Mouse (Mus musculus): Measurements from ENCODE around the gene Nab2. TPM values are rescaled to one million over a fixed set of nuclear protein-coding genes. Genes with fewer than 3 reads are reported as not detected.

The Nab2 gene
- polyA plus RNA-seq, 1 experiment from 2014 or later: 3.9 TPM

DNA sequence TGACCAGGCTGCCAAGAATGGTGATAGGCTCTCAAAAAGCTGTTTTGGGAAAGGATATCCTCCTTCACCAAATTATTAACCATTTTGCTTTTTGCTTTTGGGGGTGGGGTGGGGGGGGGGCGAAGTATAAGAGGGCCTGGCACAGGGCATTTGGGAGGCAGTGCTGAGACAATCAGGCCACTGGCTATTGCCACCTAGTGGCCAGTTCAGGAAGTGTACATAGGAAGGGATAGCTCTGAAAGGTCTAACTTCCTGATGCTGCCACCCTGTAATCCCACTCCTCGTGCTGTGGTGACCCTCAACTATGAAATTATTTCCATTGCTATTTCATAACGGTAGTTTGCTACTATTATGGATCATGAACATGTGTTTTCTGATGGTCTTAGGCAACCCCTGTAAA is 41.9 kb downstream of the Nab2 start:
- H3K4me1 ChIP-seq: peaks cover 14% of the 10 kb centered on the region
- no peak overlapping the region for H3K27ac ChIP-seq (replicated peaks)
- no peaks in the 10 kb centered on the region for H3K36me3 ChIP-seq
- 87% methylated on average over 3 of the region's 3 CpGs for WGBS
- no peaks in the 10 kb centered on the region for H3K27me3 ChIP-seq (ENCODE audit: low read depth, poor library complexity, severe bottlenecking)
- H3K9me3 ChIP-seq (replicated peaks): peaks cover 7% of the 10 kb centered on the region; the same call in 1 of the 2 replicates
- DNase-seq (ENCODE audit: low spot score): no peak
- H3K4me3 ChIP-seq: no peak overlapping the region

DNA sequence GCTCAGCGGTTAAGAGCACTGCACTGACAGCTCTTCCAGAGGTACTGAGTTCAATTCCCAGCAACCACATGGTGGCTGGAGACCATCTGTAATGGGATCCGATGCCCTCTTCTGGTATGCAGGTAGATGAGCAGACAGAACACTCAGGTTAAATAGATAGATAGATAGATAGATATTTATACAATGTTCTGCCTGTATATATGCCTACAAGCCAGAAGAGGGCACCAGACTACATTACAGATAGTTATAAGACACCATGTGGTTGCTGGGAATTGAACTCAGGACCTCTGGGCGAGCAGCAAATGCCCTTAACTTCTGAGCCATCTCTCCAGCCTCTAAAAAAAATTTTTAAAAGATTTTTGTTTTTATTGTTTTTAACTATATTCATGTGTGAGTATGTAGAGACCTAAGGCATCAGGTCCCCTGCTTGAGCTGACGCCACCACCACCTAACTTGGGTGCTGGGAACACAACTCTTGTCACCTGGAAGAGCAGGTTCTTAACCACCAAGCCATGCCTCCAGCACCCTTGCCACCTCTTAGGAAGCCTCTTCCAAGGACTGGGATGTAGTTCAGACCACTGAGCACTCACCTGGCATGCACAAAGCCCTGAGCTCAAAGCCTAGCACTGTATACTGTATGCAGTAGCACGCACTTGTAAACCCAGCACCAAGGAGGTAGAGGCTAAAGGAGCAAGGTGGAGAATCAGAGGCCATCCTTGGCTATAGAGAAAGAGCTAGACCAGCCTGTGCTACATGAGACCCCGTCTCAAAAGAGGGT is 44.7 kb downstream of the Nab2 start:
- peaks cover 7% of the 10 kb centered on the region; the same call in 1 of the 2 replicates for H3K9me3 ChIP-seq (replicated peaks)
- no peak overlapping the region for H3K27ac ChIP-seq (replicated peaks)
- H3K4me1 ChIP-seq: peaks cover 35% of the 10 kb centered on the region
- H3K36me3 ChIP-seq: no peaks in the 10 kb centered on the region
- 93% methylated on average over 6 of the region's 6 CpGs for WGBS
- no peak for DNase-seq (ENCODE audit: low spot score)
- H3K4me3 ChIP-seq: no peak overlapping the region
- no peaks in the 10 kb centered on the region for H3K27me3 ChIP-seq (ENCODE audit: low read depth, poor library complexity, severe bottlenecking)

- 64% methylated on average over 4 of the region's 4 CpGs for WGBS
- no peak for DNase-seq (ENCODE audit: low spot score)
- no peak overlapping the region for H3K4me3 ChIP-seq
- no peaks in the 10 kb centered on the region for H3K36me3 ChIP-seq
- peaks cover 45% of the 10 kb centered on the region for H3K4me1 ChIP-seq
- peak overlapping the region; percentile 97 for H3K27ac ChIP-seq (replicated peaks)
- no peaks in the 10 kb centered on the region for H3K27me3 ChIP-seq (ENCODE audit: low read depth, poor library complexity, severe bottlenecking)
- peaks cover 7% of the 10 kb centered on the region; the same call in 1 of the 2 replicates for H3K9me3 ChIP-seq (replicated peaks)
Observed at GRCm38 (mm10) chr10:127622661-127623060, 45.7 kb downstream of the Nab2 start.

GRCm38 (mm10) chr10:127622057-127622392 is 46.3 kb downstream of the Nab2 start:
- H3K27me3 ChIP-seq (ENCODE audit: low read depth, poor library complexity, severe bottlenecking): no peaks in the 10 kb centered on the region
- H3K27ac ChIP-seq (replicated peaks): peak overlapping the region; percentile 97
- peak overlapping the region; percentile 86 for H3K4me3 ChIP-seq
- under 1% methylated on average over 13 of the region's 13 CpGs for WGBS
- peaks cover 51% of the 10 kb centered on the region for H3K4me1 ChIP-seq
- peaks cover 7% of the 10 kb centered on the region; the same call in 1 of the 2 replicates for H3K9me3 ChIP-seq (replicated peaks)
- peak; percentile 77 for DNase-seq (ENCODE audit: low spot score)
- H3K36me3 ChIP-seq: peaks cover 5% of the 10 kb centered on the region; the same call in 1 of the 2 replicates

DNA sequence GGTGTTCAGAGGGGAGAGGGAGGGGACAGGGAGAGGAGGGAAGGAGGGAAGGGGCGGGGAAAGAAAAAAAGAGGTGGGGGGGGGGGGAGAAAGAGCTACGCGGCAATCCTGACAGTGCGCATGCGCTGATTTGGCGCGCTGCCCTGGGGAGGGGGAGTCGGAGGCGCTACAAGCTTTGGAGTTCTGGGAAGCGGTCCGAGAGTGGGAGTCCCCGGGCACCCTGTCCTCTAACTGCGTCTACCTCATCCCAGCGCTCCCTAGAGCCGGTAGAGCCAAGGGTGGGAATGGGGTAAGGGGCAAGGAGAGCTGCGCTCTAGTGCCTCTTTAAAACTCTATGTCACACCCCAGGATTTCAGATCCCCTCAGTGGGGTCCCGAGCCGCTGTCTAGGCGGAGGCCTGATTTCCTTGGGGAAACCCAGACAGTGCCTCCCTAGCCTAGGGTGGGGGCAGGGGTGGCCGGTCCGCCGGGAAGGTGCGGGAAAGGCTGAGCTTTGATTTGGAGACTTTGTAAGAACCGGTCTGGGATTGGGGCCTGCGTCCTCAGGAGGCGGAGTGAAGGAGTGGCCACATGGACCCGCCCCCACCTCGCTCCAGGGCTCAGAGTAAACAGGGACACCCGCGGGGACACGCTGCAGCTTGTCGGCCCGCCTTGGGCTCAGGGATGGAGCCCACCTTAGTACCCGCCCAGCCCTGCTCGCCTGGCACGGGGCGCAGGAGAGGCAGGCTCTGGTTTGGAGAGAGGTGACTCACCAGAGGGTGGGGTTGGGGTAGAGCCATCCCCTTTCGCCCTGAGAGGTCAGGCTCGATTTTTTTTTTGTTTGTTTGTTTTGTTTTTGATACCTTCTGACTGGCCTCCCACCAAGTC is 46.9 kb downstream of the Nab2 start:
- peaks cover 6% of the 10 kb centered on the region; the same call in 1 of the 2 replicates for H3K9me3 ChIP-seq (replicated peaks)
- WGBS: under 1% methylated on average over 39 of the region's 39 CpGs
- H3K27ac ChIP-seq (replicated peaks): peak overlapping the region; percentile 97
- H3K4me3 ChIP-seq: peak overlapping the region; percentile 86
- peak; percentile 90 for DNase-seq (ENCODE audit: low spot score)
- no peaks in the 10 kb centered on the region for H3K27me3 ChIP-seq (ENCODE audit: low read depth, poor library complexity, severe bottlenecking)
- peaks cover 5% of the 10 kb centered on the region; the same call in 1 of the 2 replicates for H3K36me3 ChIP-seq
- peaks cover 57% of the 10 kb centered on the region for H3K4me1 ChIP-seq

GRCm38 (mm10) chr10:127620406-127621190 is 47.8 kb downstream of the Nab2 start, which contains the start of gene Lrp1:
Gene Lrp1 (minus strand): TSS chr10:127621148.
- Histone ChIP-seq H3K27ac (replicated peaks) (peak within 1 kb of the TSS; percentile 97), H3K27me3 (ENCODE audit: low read depth, poor library complexity, severe bottlenecking) (no peaks in the 10 kb centered on the region), H3K9me3 (replicated peaks) (no peaks in the 10 kb centered on the region), H3K4me1 (peaks cover 66% of the 10 kb centered on the region), H3K4me3 (peak within 1 kb of the TSS; percentile 86), H3K36me3 (peaks cover 5% of the 10 kb centered on the region; the same call in 1 of the 2 replicates)
- under 1% methylated on average over 26 of the region's 32 CpGs for WGBS
- DNase-seq (ENCODE audit: low spot score): peak; percentile 82

- peak; percentile 64 for DNase-seq (ENCODE audit: low spot score)
- Histone ChIP-seq H3K4me3 (peak overlapping the region; percentile 86), H3K27me3 (ENCODE audit: low read depth, poor library complexity, severe bottlenecking) (no peaks in the 10 kb centered on the region), H3K36me3 (peaks cover 5% of the 10 kb centered on the region; the same call in 1 of the 2 replicates), H3K4me1 (peaks cover 72% of the 10 kb centered on the region), H3K9me3 (replicated peaks) (no peaks in the 10 kb centered on the region), H3K27ac (replicated peaks) (peak overlapping the region; percentile 97)
- WGBS: under 1% methylated on average over 12 of the region's 12 CpGs
Observed at GRCm38 (mm10) chr10:127619941-127620405, 48.4 kb downstream of the Nab2 start.

DNA sequence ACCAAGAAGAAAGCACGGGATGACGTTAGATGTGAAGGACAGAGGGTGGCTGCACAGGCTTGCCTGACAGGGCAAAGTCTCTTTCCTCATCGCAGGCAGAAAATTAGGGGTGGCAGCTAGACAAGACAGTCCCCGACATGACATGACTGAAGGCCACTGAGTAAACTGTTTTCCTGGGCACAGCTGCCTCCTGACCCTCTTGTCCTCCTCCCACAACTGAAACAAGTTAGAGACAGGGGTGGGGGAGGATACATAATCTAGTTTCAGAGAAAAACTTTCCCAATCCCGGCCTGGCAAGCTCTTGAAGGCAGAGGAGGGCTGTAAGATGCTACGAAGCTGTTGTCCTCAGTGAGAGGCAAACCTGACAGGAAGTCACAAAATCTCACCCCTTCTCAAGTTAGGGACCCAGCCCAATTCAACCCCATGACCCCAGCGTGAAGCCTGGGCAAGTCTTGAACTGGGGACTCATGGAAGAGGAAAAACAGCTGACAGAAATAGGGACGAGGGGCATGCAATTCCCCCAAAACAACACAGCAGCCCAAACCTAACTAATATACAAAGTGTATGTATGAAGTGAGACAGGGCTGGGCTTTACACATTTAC is 49.1 kb downstream of the Nab2 start:
- Histone ChIP-seq H3K36me3 (peaks cover 5% of the 10 kb centered on the region; the same call in 1 of the 2 replicates), H3K9me3 (replicated peaks) (no peaks in the 10 kb centered on the region), H3K27ac (replicated peaks) (peak overlapping the region; percentile 97), H3K4me1 (peaks cover 79% of the 10 kb centered on the region), H3K4me3 (peak overlapping the region; percentile 86), H3K27me3 (ENCODE audit: low read depth, poor library complexity, severe bottlenecking) (no peaks in the 10 kb centered on the region)
- DNase-seq (ENCODE audit: low spot score): no peak
- 29% methylated on average over 8 of the region's 8 CpGs for WGBS

GRCm38 (mm10) chr10:127618173-127618572 is 50.2 kb downstream of the Nab2 start:
- Histone ChIP-seq H3K27me3 (ENCODE audit: low read depth, poor library complexity, severe bottlenecking) (no peaks in the 10 kb centered on the region), H3K27ac (replicated peaks) (peak overlapping the region; percentile 46), H3K4me1 (peaks cover 88% of the 10 kb centered on the region), H3K4me3 (peak overlapping the region; percentile 86), H3K9me3 (replicated peaks) (no peaks in the 10 kb centered on the region), H3K36me3 (peaks cover 12% of the 10 kb centered on the region)
- 61% methylated on average over 6 of the region's 6 CpGs for WGBS
- no peak for DNase-seq (ENCODE audit: low spot score)

- DNase-seq (ENCODE audit: low spot score): no peak
- Histone ChIP-seq H3K36me3 (peaks cover 20% of the 10 kb centered on the region), H3K4me1 (peaks cover 81% of the 10 kb centered on the region), H3K4me3 (no peak overlapping the region), H3K9me3 (replicated peaks) (no peaks in the 10 kb centered on the region), H3K27ac (replicated peaks) (peak overlapping the region; percentile 69), H3K27me3 (ENCODE audit: low read depth, poor library complexity, severe bottlenecking) (no peaks in the 10 kb centered on the region)
- 68% methylated on average over 4 of the region's 4 CpGs for WGBS
Observed at GRCm38 (mm10) chr10:127617294-127617693, 51.1 kb downstream of the Nab2 start.

- DNase-seq (ENCODE audit: low spot score): peak; percentile 49
- peaks cover 31% of the 10 kb centered on the region for H3K36me3 ChIP-seq
- no peaks in the 10 kb centered on the region for H3K27me3 ChIP-seq (ENCODE audit: low read depth, poor library complexity, severe bottlenecking)
- H3K4me1 ChIP-seq: peaks cover 73% of the 10 kb centered on the region
- H3K9me3 ChIP-seq (replicated peaks): no peaks in the 10 kb centered on the region
- H3K4me3 ChIP-seq: peak overlapping the region; percentile 16; the same call in 1 of the 2 replicates
- peak overlapping the region; percentile 69 for H3K27ac ChIP-seq (replicated peaks)
- WGBS: 19% methylated on average over 7 of the region's 7 CpGs
Observed at GRCm38 (mm10) chr10:127616261-127616679, 52.1 kb downstream of the Nab2 start.
